Mouse (Mus musculus) duodenum, adult 2 months (tissue): ENCODE measurements around the gene Ilf2. TPM values are rescaled to one million over a fixed set of nuclear protein-coding genes. Genes with fewer than 3 reads are reported as not detected.

Experiments
- polyA plus RNA-seq: library from polyadenylated mRNA; depleted of rRNA; stranded (reverse); fragments of >200 nt; gene quantifications from 2 replicates; pipeline ENCODE4 v1.2.3, GENCODE M21; 2012; ENCODE audit warnings: low replicate concordance; rRNA removed

The Ilf2 gene
- polyA plus RNA-seq, result 4.3 and 4.6 TPM in 2 replicates

GRCm38 (mm10) chr3:90475831-90476611 lies at the start of gene Ilf2:
TSS of gene Ilf2 (plus strand) at chr3:90476126.

GRCm38 (mm10) chr3:90433381-90434020 lies 42.4 kb upstream of the Ilf2 start, which contains the start of gene Ints3:
TSS of gene Ints3 (minus strand) at chr3:90433622.

GRCm38 (mm10) chr3:90465686-90466310 lies 10.1 kb upstream of the Ilf2 start, which contains the start of gene Npr1:
TSS of gene Npr1 (minus strand) at chr3:90465866.

GRCm38 (mm10) chr3:90490696-90491256 lies 14.8 kb downstream of the Ilf2 start, which contains the start of gene Snapin:
TSS of gene Snapin (minus strand) at chr3:90491033.

GRCm38 (mm10) chr3:90508950-90509746 lies 33.2 kb downstream of the Ilf2 start, which contains the start of gene Chtop:
TSS of gene Chtop (minus strand) at chr3:90509498.

GRCm38 (mm10) chr3:90513796-90514590 lies 38.1 kb downstream of the Ilf2 start, which contains the start of the genes S100a1 and S100a13:
TSS of gene S100a1 (minus strand) at chr3:90514392.
TSS of gene S100a13 (plus strand) at chr3:90514435.

GRCm38 (mm10) chr3:90526580-90526979 lies 50.7 kb downstream of the Ilf2 start, which contains the start of gene S100a14:
TSS of gene S100a14 (plus strand) at chr3:90526856.

GRCm38 (mm10) chr3:90537141-90537904 lies 61.4 kb downstream of the Ilf2 start, which contains the start of gene S100a16:
TSS of gene S100a16 (plus strand) at chr3:90537254.

Other genes with a start within 250 kb of the Ilf2 start
- gene Jtb, start 244.5 kb upstream of the Ilf2 start, polyA plus RNA-seq, result 115 and 123 TPM in 2 replicates
- 5.7 and 27.1 TPM in 2 replicates for gene Creb3l4, start 232.6 kb upstream of the Ilf2 start, polyA plus RNA-seq
- gene Slc39a1, start 228.0 kb upstream of the Ilf2 start, polyA plus RNA-seq, result 46.9 and 72.6 TPM in 2 replicates
- gene Crtc2, start 222.0 kb upstream of the Ilf2 start, polyA plus RNA-seq, result 36.0 and 45.7 TPM in 2 replicates
- 7.0 and 7.6 TPM in 2 replicates for gene Dennd4b, start 210.9 kb upstream of the Ilf2 start, polyA plus RNA-seq
- 5.0 and 7.0 TPM in 2 replicates for gene Gatad2b, start 182.9 kb upstream of the Ilf2 start, polyA plus RNA-seq
- 6.6 and 6.7 TPM in 2 replicates for gene Slc27a3, start 86.2 kb upstream of the Ilf2 start, polyA plus RNA-seq
- 12.2 and 14.4 TPM in 2 replicates for gene Ints3, start 42.5 kb upstream of the Ilf2 start, polyA plus RNA-seq
- gene Npr1, start 10.3 kb upstream of the Ilf2 start, polyA plus RNA-seq, result 4.3 and 4.9 TPM in 2 replicates
- 5.9 and 7.9 TPM in 2 replicates for gene Snapin, start 14.9 kb downstream of the Ilf2 start, polyA plus RNA-seq
- 21.1 and 21.8 TPM in 2 replicates for gene Chtop, start 33.4 kb downstream of the Ilf2 start, polyA plus RNA-seq
- 27.6 and 88.3 TPM in 2 replicates for gene S100a1, start 38.3 kb downstream of the Ilf2 start, polyA plus RNA-seq
- 9.9 and 13.7 TPM in 2 replicates for gene S100a13, start 38.3 kb downstream of the Ilf2 start, polyA plus RNA-seq
- 0.68 and 2.8 TPM in 2 replicates for gene S100a14, start 50.7 kb downstream of the Ilf2 start, polyA plus RNA-seq
- gene S100a16, start 61.1 kb downstream of the Ilf2 start, polyA plus RNA-seq, result 57.6 and 80.1 TPM in 2 replicates
- gene S100a3, start 84.5 kb downstream of the Ilf2 start, polyA plus RNA-seq, result 0.39 TPM in 1 of 2 replicates, not detected in the other
- not detected in 2 replicates for gene S100a2, start 114.1 kb downstream of the Ilf2 start, polyA plus RNA-seq
- not detected in 2 replicates for gene Gm42674, start 125.8 kb downstream of the Ilf2 start, polyA plus RNA-seq
- 0.39 and 0.67 TPM in 2 replicates for gene S100a4, start 127.6 kb downstream of the Ilf2 start, polyA plus RNA-seq
- gene S100a5, start 132.4 kb downstream of the Ilf2 start, polyA plus RNA-seq, result 0.53 TPM in 1 of 2 replicates, not detected in the other
- gene S100a6, start 136.8 kb downstream of the Ilf2 start, polyA plus RNA-seq, result 103 and 214 TPM in 2 replicates
- gene S100a7a, start 177.9 kb downstream of the Ilf2 start, polyA plus RNA-seq, result not detected in 2 replicates
- gene S100a8, start 192.9 kb downstream of the Ilf2 start, polyA plus RNA-seq, result not detected in 2 replicates
- not detected in 2 replicates for gene S100a9, start 219.6 kb downstream of the Ilf2 start, polyA plus RNA-seq